Mouse (Mus musculus): ENCODE data around the gene Pogz.

- TF ChIP-seq CTCF (IDR thresholded peaks at IDR 0.05; ENCODE audit: borderline replicate concordance, insufficient read depth, low read depth, low read length) = no peak
- TF ChIP-seq POLR2A (IDR thresholded peaks at IDR 0.05; ENCODE audit: borderline replicate concordance, insufficient read depth, low read length) = no peak
Observed at GRCm38 (mm10) chr3:94888595-94888994, 51.2 kb downstream of the Pogz start.

Measured in cerebellum, adult 2 months (tissue).